Mouse (Mus musculus) telencephalon, adult 2 months (tissue): Measurements from ENCODE around the gene Fxyd2.

Experiments
- DNase-seq: peaks from one replicate; pipeline ENCODE4 v3.0.0-alpha.2; 2011; ENCODE audit warnings: low read depth, low spot score

The Fxyd2 gene

GRCm38 (mm10) chr9:45389596-45389995 lies 9.9 kb upstream of the Fxyd2 start:
- no peak for DNase-seq

GRCm38 (mm10) chr9:45391299-45391698 lies 8.2 kb upstream of the Fxyd2 start:
- DNase-seq, result no peak

GRCm38 (mm10) chr9:45395218-45395617 lies 4.3 kb upstream of the Fxyd2 start:
- no peak for DNase-seq

GRCm38 (mm10) chr9:45395796-45396195 lies 3.7 kb upstream of the Fxyd2 start:
- no peak for DNase-seq

- no peak for DNase-seq
Measured at GRCm38 (mm10) chr9:45398336-45398735, 1.1 kb upstream of the Fxyd2 start.

- no peak for DNase-seq
Measured at GRCm38 (mm10) chr9:45401851-45402250, 2.4 kb downstream of the Fxyd2 start.

- no peak for DNase-seq
Measured at GRCm38 (mm10) chr9:45402957-45403356, 3.5 kb downstream of the Fxyd2 start.

GRCm38 (mm10) chr9:45405694-45406093 lies 6.2 kb downstream of the Fxyd2 start:
- no peak for DNase-seq

GRCm38 (mm10) chr9:45406808-45407207 lies 7.3 kb downstream of the Fxyd2 start:
- DNase-seq, result no peak

GRCm38 (mm10) chr9:45407706-45408675 lies 8.5 kb downstream of the Fxyd2 start:
- DNase-seq, result peak; percentile 68

GRCm38 (mm10) chr9:45410193-45410592 lies 10.7 kb downstream of the Fxyd2 start:
- DNase-seq, result no peak

GRCm38 (mm10) chr9:45410614-45411013 lies 11.1 kb downstream of the Fxyd2 start:
- no peak for DNase-seq

GRCm38 (mm10) chr9:45411111-45411510 lies 11.6 kb downstream of the Fxyd2 start:
- no peak for DNase-seq

GRCm38 (mm10) chr9:45411803-45412202 lies 12.3 kb downstream of the Fxyd2 start:
- no peak for DNase-seq

GRCm38 (mm10) chr9:45412287-45412686 lies 12.8 kb downstream of the Fxyd2 start:
- DNase-seq, result no peak

- DNase-seq, result no peak
Measured at GRCm38 (mm10) chr9:45412700-45413477, 13.4 kb downstream of the Fxyd2 start.

- no peak for DNase-seq
Measured at GRCm38 (mm10) chr9:45413478-45414140, 14.1 kb downstream of the Fxyd2 start.

- DNase-seq, result no peak
Measured at GRCm38 (mm10) chr9:45415912-45416311, 16.4 kb downstream of the Fxyd2 start.

GRCm38 (mm10) chr9:45417245-45417644 lies 17.8 kb downstream of the Fxyd2 start:
- DNase-seq, result no peak

GRCm38 (mm10) chr9:45418252-45418651 lies 18.8 kb downstream of the Fxyd2 start:
- no peak for DNase-seq

- no peak for DNase-seq
Measured at GRCm38 (mm10) chr9:45421209-45421608, 21.7 kb downstream of the Fxyd2 start.

- DNase-seq, result no peak
Measured at GRCm38 (mm10) chr9:45422761-45423298, 23.4 kb downstream of the Fxyd2 start.
